Mouse (Mus musculus): ENCODE measurements around the gene Zfp46. TPM values are rescaled to one million over a fixed set of nuclear protein-coding genes. Genes with fewer than 3 reads are reported as not detected.

The Zfp46 gene
- polyA plus RNA-seq, 1 experiment from 2014 or later = 43.3 TPM

DNA sequence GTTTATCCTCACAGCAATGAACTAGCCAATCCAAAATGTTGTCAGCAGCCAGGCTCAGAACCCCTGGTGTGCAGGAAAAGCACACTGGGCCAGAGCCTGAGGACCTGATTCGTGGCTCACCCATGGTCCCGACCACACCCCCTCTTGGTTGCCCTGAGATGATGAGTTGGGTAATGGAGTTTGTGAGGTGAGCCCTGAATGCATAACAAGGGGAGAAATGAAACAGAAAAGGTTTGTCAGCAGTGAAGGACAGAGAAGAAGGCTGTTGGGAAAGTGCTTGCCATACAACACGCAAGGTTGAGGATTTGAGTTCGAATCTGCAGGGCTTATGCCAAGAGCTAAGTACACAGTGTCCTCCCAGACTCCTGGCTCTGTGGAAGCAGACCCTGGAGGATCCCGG is 38.8 kb upstream of the Zfp46 start:
- Histone ChIP-seq H3K9me3 (replicated peaks; ENCODE audit: control insufficient read depth, low read length, poor library complexity, severe bottlenecking) (no peaks in the 10 kb centered on the region), H3K4me1 (ENCODE audit: control insufficient read depth, insufficient read depth, low read length) (peaks cover 22% of the 10 kb centered on the region), H3K4me2 (ENCODE audit: low read length) (no peak overlapping the region), H3K9ac (ENCODE audit: low read depth, low read length) (no peak overlapping the region), H3K36me3 (ENCODE audit: control insufficient read depth, insufficient read depth, low read length) (no peaks in the 10 kb centered on the region), H3K27me3 (ENCODE audit: control insufficient read depth, insufficient read depth, low read depth, low read length) (peaks cover 47% of the 10 kb centered on the region), H3K4me3 (ENCODE audit: low read depth, low read length) (no peak overlapping the region), H3K27ac (ENCODE audit: low read length) (no peak overlapping the region)
- ATAC-seq = no peak
- 38% methylated on average over 5 of the region's 5 CpGs for WGBS

- Histone ChIP-seq H3K27ac (ENCODE audit: low read length) (no peak overlapping the region), H3K4me2 (ENCODE audit: low read length) (no peak overlapping the region), H3K27me3 (ENCODE audit: control insufficient read depth, insufficient read depth, low read depth, low read length) (peaks cover 47% of the 10 kb centered on the region), H3K4me1 (ENCODE audit: control insufficient read depth, insufficient read depth, low read length) (peaks cover 22% of the 10 kb centered on the region), H3K4me3 (ENCODE audit: low read depth, low read length) (no peak overlapping the region), H3K36me3 (ENCODE audit: control insufficient read depth, insufficient read depth, low read length) (no peaks in the 10 kb centered on the region), H3K9me3 (replicated peaks; ENCODE audit: control insufficient read depth, low read length, poor library complexity, severe bottlenecking) (no peaks in the 10 kb centered on the region), H3K9ac (ENCODE audit: low read depth, low read length) (no peak overlapping the region)
- WGBS = 2% methylated on average over 12 of the region's 12 CpGs
- ATAC-seq = no peak
Observed at GRCm38 (mm10) chr4:136246568-136246969, 37.9 kb upstream of the Zfp46 start.

DNA sequence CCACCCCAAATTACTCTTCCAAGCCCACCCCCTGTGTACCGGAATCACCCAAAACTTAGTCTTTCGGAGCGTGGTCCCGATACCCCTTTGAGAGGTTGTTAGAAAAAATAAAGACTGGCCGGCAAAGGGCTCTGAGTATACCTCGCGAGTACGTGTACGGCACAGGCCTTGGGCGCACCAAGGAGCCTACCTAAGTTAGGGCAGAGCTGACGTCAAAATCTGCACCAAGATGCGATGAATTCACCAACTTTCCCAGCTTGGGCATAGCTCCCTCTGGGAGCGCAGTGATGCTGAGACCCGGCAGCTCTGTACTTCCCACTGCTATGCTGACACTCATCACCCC is 37.1 kb upstream of the Zfp46 start:
- Histone ChIP-seq H3K9ac (ENCODE audit: low read depth, low read length) (no peak overlapping the region), H3K4me2 (ENCODE audit: low read length) (peak overlapping the region; percentile 56), H3K36me3 (ENCODE audit: control insufficient read depth, insufficient read depth, low read length) (no peaks in the 10 kb centered on the region), H3K27me3 (ENCODE audit: control insufficient read depth, insufficient read depth, low read depth, low read length) (peaks cover 47% of the 10 kb centered on the region), H3K4me1 (ENCODE audit: control insufficient read depth, insufficient read depth, low read length) (peaks cover 22% of the 10 kb centered on the region), H3K4me3 (ENCODE audit: low read depth, low read length) (peak overlapping the region; percentile 34), H3K27ac (ENCODE audit: low read length) (no peak overlapping the region), H3K9me3 (replicated peaks; ENCODE audit: control insufficient read depth, low read length, poor library complexity, severe bottlenecking) (no peaks in the 10 kb centered on the region)
- WGBS = 2% methylated on average over 14 of the region's 14 CpGs
- ATAC-seq = no peak

DNA sequence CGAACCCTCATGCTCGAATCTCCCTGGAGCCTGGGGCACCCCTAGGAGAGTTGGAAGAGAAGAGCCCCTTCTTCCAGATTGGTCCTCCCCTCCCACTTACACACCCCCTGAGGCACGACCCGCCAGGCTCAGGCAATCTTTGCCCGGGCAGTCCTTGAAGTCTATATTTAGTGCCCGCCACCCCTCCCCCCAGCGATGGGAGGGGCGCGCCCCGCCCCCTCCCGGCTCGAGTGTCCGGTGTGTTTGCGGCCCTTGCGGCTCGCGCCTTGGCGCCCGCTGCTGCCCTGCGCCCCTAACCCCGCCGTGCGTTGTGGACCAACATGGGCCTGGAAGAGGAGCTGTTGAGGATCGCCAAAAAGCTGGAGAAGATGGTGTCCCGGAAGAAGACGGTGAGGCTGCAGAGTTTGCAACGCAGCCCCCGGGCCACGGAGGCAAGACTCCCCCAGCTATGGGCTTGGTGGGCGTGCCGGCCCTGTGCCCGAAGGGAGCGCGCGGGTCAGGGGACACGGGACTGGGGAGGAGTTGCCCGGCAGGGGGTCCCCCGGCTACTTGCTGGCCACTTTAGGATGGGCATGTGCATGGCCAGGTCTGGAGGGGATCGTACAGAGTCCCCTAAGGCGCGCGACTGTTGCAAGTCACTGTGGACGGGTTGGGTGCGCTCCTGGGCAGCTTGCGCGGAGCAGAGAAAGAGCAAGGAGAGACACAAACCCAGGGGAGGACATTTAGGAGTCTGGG is 36.6 kb upstream of the Zfp46 start, which contains the start of gene Tcea3:
Tcea3 (plus strand) TSS at position 1 of the 735 bp plus-strand sequence.
- Histone ChIP-seq H3K27me3 (ENCODE audit: control insufficient read depth, insufficient read depth, low read depth, low read length) (peaks cover 47% of the 10 kb centered on the region), H3K9me3 (replicated peaks; ENCODE audit: control insufficient read depth, low read length, poor library complexity, severe bottlenecking) (no peaks in the 10 kb centered on the region), H3K4me3 (ENCODE audit: low read depth, low read length) (peak within 1 kb of the TSS; percentile 34), H3K36me3 (ENCODE audit: control insufficient read depth, insufficient read depth, low read length) (no peaks in the 10 kb centered on the region), H3K4me2 (ENCODE audit: low read length) (peak within 1 kb of the TSS; percentile 56), H3K9ac (ENCODE audit: low read depth, low read length) (no peak within 1 kb of the TSS), H3K4me1 (ENCODE audit: control insufficient read depth, insufficient read depth, low read length) (peaks cover 22% of the 10 kb centered on the region), H3K27ac (ENCODE audit: low read length) (no peak within 1 kb of the TSS)
- ATAC-seq = no peak
- WGBS = under 1% methylated on average over 45 of the region's 46 CpGs

- Histone ChIP-seq H3K4me2 (ENCODE audit: low read length) (peak overlapping the region; percentile 56), H3K36me3 (ENCODE audit: control insufficient read depth, insufficient read depth, low read length) (no peaks in the 10 kb centered on the region), H3K9me3 (replicated peaks; ENCODE audit: control insufficient read depth, low read length, poor library complexity, severe bottlenecking) (no peaks in the 10 kb centered on the region), H3K4me1 (ENCODE audit: control insufficient read depth, insufficient read depth, low read length) (peaks cover 22% of the 10 kb centered on the region), H3K4me3 (ENCODE audit: low read depth, low read length) (peak overlapping the region; percentile 34), H3K9ac (ENCODE audit: low read depth, low read length) (no peak overlapping the region), H3K27me3 (ENCODE audit: control insufficient read depth, insufficient read depth, low read depth, low read length) (peaks cover 47% of the 10 kb centered on the region), H3K27ac (ENCODE audit: low read length) (no peak overlapping the region)
- whole genome bisulfite sequencing = 1% methylated on average over 36 of the region's 37 CpGs
- no peak for ATAC-seq
Observed at GRCm38 (mm10) chr4:136248464-136249331, 35.8 kb upstream of the Zfp46 start.

DNA sequence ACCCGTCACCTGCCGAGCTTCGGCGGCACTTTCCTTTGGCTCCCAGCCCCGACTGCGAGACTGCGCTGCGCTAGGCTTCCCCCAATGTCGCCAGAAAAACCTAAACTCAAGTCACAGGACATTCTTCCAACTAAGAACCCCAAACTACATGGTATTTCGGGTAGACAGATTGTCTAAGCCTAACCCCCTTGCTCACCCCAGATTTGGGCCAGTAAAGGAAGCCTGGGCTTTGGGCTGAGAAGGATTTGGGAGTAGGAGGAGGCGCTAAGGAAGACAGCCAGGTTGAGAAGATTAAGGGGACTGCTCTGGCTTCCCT is 35.2 kb upstream of the Zfp46 start:
- Histone ChIP-seq H3K9ac (ENCODE audit: low read depth, low read length) (no peak overlapping the region), H3K4me2 (ENCODE audit: low read length) (peak overlapping the region; percentile 56), H3K9me3 (replicated peaks; ENCODE audit: control insufficient read depth, low read length, poor library complexity, severe bottlenecking) (no peaks in the 10 kb centered on the region), H3K4me3 (ENCODE audit: low read depth, low read length) (no peak overlapping the region), H3K27ac (ENCODE audit: low read length) (no peak overlapping the region), H3K4me1 (ENCODE audit: control insufficient read depth, insufficient read depth, low read length) (peaks cover 22% of the 10 kb centered on the region), H3K36me3 (ENCODE audit: control insufficient read depth, insufficient read depth, low read length) (no peaks in the 10 kb centered on the region), H3K27me3 (ENCODE audit: control insufficient read depth, insufficient read depth, low read depth, low read length) (peaks cover 47% of the 10 kb centered on the region)
- 3% methylated on average over 11 of the region's 11 CpGs for WGBS
- ATAC-seq = no peak

- H3K27ac ChIP-seq (ENCODE audit: low read length) = no peak overlapping the region
- peaks cover 22% of the 10 kb centered on the region for H3K4me1 ChIP-seq (ENCODE audit: control insufficient read depth, insufficient read depth, low read length)
- WGBS = 43% methylated on average over 9 of the region's 9 CpGs
- peaks cover 47% of the 10 kb centered on the region for H3K27me3 ChIP-seq (ENCODE audit: control insufficient read depth, insufficient read depth, low read depth, low read length)
- H3K36me3 ChIP-seq (ENCODE audit: control insufficient read depth, insufficient read depth, low read length) = no peaks in the 10 kb centered on the region
- no peak for ATAC-seq
- H3K4me2 ChIP-seq (ENCODE audit: low read length) = no peak overlapping the region
- H3K4me3 ChIP-seq (ENCODE audit: low read depth, low read length) = no peak overlapping the region
- H3K9ac ChIP-seq (ENCODE audit: low read depth, low read length) = no peak overlapping the region
- no peaks in the 10 kb centered on the region for H3K9me3 ChIP-seq (replicated peaks; ENCODE audit: control insufficient read depth, low read length, poor library complexity, severe bottlenecking)
Observed at GRCm38 (mm10) chr4:136249780-136250179, 34.7 kb upstream of the Zfp46 start.

- H3K4me2 ChIP-seq (ENCODE audit: low read length) = no peak overlapping the region
- no peak for ATAC-seq
- no peaks in the 10 kb centered on the region for H3K27me3 ChIP-seq (ENCODE audit: control insufficient read depth, insufficient read depth, low read depth, low read length)
- no peak overlapping the region for H3K4me3 ChIP-seq (ENCODE audit: low read depth, low read length)
- H3K9me3 ChIP-seq (replicated peaks; ENCODE audit: control insufficient read depth, low read length, poor library complexity, severe bottlenecking) = no peaks in the 10 kb centered on the region
- H3K36me3 ChIP-seq (ENCODE audit: control insufficient read depth, insufficient read depth, low read length) = no peaks in the 10 kb centered on the region
- WGBS = 72% methylated on average over 6 of the region's 6 CpGs
- H3K4me1 ChIP-seq (ENCODE audit: control insufficient read depth, insufficient read depth, low read length) = peaks cover 4% of the 10 kb centered on the region
- H3K9ac ChIP-seq (ENCODE audit: low read depth, low read length) = no peak overlapping the region
- H3K27ac ChIP-seq (ENCODE audit: low read length) = no peak overlapping the region
Observed at GRCm38 (mm10) chr4:136255919-136256318, 28.6 kb upstream of the Zfp46 start.

- H3K36me3 ChIP-seq (ENCODE audit: control insufficient read depth, insufficient read depth, low read length) = no peaks in the 10 kb centered on the region
- H3K4me2 ChIP-seq (ENCODE audit: low read length) = no peak overlapping the region
- no peak overlapping the region for H3K27ac ChIP-seq (ENCODE audit: low read length)
- H3K4me3 ChIP-seq (ENCODE audit: low read depth, low read length) = no peak overlapping the region
- no peaks in the 10 kb centered on the region for H3K27me3 ChIP-seq (ENCODE audit: control insufficient read depth, insufficient read depth, low read depth, low read length)
- peaks cover 4% of the 10 kb centered on the region for H3K4me1 ChIP-seq (ENCODE audit: control insufficient read depth, insufficient read depth, low read length)
- H3K9ac ChIP-seq (ENCODE audit: low read depth, low read length) = no peak overlapping the region
- no peak for ATAC-seq
- WGBS = 86% methylated on average over 10 of the region's 10 CpGs
- H3K9me3 ChIP-seq (replicated peaks; ENCODE audit: control insufficient read depth, low read length, poor library complexity, severe bottlenecking) = no peaks in the 10 kb centered on the region
Observed at GRCm38 (mm10) chr4:136256696-136257095, 27.8 kb upstream of the Zfp46 start.

All from midbrain, embryonic 16.5 days (tissue).